Mouse (Mus musculus) midbrain, embryonic 16.5 days (tissue): ENCODE data around the gene Miga1. TPM values are rescaled to one million over a fixed set of nuclear protein-coding genes. Genes with fewer than 3 reads are reported as not detected.
"Not testable (repeated sequence)": the region's sequence is repeated elsewhere in the genome, so short reads cannot be mapped to it uniquely, and the experiment has no call there.

Experiments
- ATAC-seq: fragments of 200-750 bp; cut with Nextera tagmentation; 2 replicates; pipeline ENCODE4 v1.8.0; 2017; ENCODE audit warnings: moderate TSS enrichment
- H3K27ac ChIP-seq: fragments of 300-500 bp; sonication (generic); 2 replicates; pipeline ENCODE4 v1.5.1; 2014; ENCODE audit warnings: mild to moderate bottlenecking, low read length, mixed read lengths
- H3K27me3 ChIP-seq: fragments of 300-500 bp; sonication (generic); 2 replicates; pipeline ENCODE4 v1.6.1; 2014; ENCODE audit warnings: low read depth, low read length, mixed read lengths; ENCODE audit not compliant: control insufficient read depth, insufficient read depth
- H3K36me3 ChIP-seq: fragments of 300-500 bp; sonication (generic); 2 replicates; pipeline ENCODE4 v1.6.1; 2014; ENCODE audit warnings: mild to moderate bottlenecking, low read length, moderate library complexity, mixed read lengths; ENCODE audit not compliant: control insufficient read depth, insufficient read depth
- H3K4me1 ChIP-seq: fragments of 300-500 bp; sonication (generic); 2 replicates; pipeline ENCODE4 v1.6.1; 2014; ENCODE audit warnings: mild to moderate bottlenecking, low read length, mixed read lengths; ENCODE audit not compliant: control insufficient read depth, insufficient read depth
- H3K4me2 ChIP-seq: fragments of 300-500 bp; sonication (generic); 2 replicates; pipeline ENCODE4 v1.6.1; 2014; ENCODE audit warnings: mild to moderate bottlenecking, low read length, mixed read lengths
- H3K4me3 ChIP-seq: fragments of 300-500 bp; sonication (generic); 2 replicates; pipeline ENCODE4 v1.5.1; 2014; ENCODE audit warnings: low read depth, mild to moderate bottlenecking, low read length, moderate library complexity, mixed read lengths
- H3K9ac ChIP-seq: fragments of 300-500 bp; sonication (generic); 2 replicates; pipeline ENCODE4 v1.6.1; 2014; ENCODE audit warnings: low read depth, low read length, mixed read lengths
- H3K9me3 ChIP-seq: fragments of 300-500 bp; sonication (generic); replicated peaks from 2 replicates; pipeline ENCODE4 v1.6.1; 2014; ENCODE audit warnings: mild to moderate bottlenecking, low read length, mixed read lengths; ENCODE audit not compliant: control insufficient read depth, poor library complexity, severe bottlenecking
- WGBS: fragments of 180-500 bp; shearing (Covaris S2); extraction: QIAGEN DNeasy Blood & Tissue Kit; methylation state at CpG from one replicate; pipeline ENCODE4 v1.1.7; 2014; 5-methylcytosine and 5-hydroxymethylcytosine counted together
- polyA plus RNA-seq: library from polyadenylated mRNA; unstranded; fragments of >200 nt; fragmentation: Nextera tagmentation; extraction: Ambion mirVana; gene quantifications from 2 replicates; pipeline ENCODE4 v1.2.1, GENCODE M21; 2015

Miga1 gene
- polyA plus RNA-seq, 1 experiment from 2014 or later, result 19.3 TPM

DNA sequence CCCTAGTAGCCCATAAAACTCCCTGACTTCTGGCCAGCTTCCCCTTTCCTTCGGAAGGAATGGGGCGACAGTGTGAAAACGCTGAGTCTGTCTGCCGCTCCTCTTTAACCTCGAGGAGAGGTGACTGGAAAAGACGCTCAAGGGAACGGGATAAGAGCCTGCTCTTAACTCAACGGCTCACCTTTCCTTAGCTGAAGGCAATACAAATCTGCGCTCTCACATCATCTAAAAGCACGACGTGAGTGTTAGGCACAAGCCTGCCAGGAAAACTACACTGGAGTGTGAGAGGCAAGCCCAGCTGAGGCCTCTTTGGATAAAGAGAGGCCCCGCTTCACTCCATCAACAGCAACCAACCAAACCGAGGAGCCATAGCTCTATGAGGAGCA lies 74.2 kb downstream of the Miga1 start, which contains the start of gene Nexn:
TSS of gene Nexn (minus strand) at position 315 of the 386 bp plus-strand sequence.
- Histone ChIP-seq H3K9ac (peak within 1 kb of the TSS; percentile 67), H3K4me3 (peak within 1 kb of the TSS; percentile 59), H3K27ac (no peak within 1 kb of the TSS), H3K27me3 (peaks cover 12% of the 10 kb centered on the region; the same call in 1 of the 2 replicates), H3K9me3 (no peaks in the 10 kb centered on the region), H3K4me2 (peak within 1 kb of the TSS; percentile 99), H3K36me3 (no peaks in the 10 kb centered on the region), H3K4me1 (peaks cover 12% of the 10 kb centered on the region)
- ATAC-seq, result peak; percentile 52
- WGBS, result 3% methylated on average over 13 of the region's 13 CpGs

DNA sequence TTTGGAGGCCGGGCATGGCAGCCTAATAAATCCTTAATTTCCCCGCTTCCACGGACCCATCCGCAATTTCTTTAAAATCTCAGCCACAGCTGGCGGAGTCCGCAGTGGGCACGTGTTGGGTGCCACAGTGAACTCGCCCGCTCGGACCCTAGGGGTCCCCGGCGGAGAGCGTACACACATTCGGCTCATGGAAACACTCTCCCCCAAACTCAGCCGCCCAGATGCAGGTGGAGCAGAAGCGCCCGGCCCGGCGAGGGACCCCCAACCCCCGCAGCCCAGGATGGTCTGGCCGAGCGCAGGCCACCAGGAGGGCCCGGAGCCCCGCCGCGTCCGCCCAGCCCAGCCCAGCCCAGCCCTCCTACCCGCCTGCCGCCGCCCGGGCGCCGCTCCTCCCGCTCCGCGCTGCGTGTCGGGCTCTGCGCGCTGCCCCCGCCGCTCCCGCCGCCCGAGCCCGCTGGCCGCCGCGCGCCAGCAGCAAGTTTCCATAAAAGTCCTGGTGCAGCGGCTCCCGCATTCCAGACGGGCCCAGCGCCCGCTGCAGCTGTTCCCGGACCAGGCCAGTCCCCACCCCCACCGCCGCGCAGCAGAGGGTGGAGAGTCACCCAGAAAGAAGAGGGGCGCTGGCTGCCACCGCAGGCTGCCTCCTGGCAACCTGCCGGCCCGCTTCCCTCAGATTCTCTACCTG lies 74.7 kb downstream of the Miga1 start:
- Histone ChIP-seq H3K9me3 (no peaks in the 10 kb centered on the region), H3K36me3 (no peaks in the 10 kb centered on the region), H3K9ac (peak overlapping the region; percentile 67), H3K4me3 (peak overlapping the region; percentile 59), H3K27me3 (peaks cover 12% of the 10 kb centered on the region; the same call in 1 of the 2 replicates), H3K4me2 (peak overlapping the region; percentile 99), H3K27ac (no peak overlapping the region), H3K4me1 (peaks cover 12% of the 10 kb centered on the region)
- WGBS, result under 1% methylated on average over 55 of the region's 63 CpGs
- peak; percentile 77 for ATAC-seq

DNA sequence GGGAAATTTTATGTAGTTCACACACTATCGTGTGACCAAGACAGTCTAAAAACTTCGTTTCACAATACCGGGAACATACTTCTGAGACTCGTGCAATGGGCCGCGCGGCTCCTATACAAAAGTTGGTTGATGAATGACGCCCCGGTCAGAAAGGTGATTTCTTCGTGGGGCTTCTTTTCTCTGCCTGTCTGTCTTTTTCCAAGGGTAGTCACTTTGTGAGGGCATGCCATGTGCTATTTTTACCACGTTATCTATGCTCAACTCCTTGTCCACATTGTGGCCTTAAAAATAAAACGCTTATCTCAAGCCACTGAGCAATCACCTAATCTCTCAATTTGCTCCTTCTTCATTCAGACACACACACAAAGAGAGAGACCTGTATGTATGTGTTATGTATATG lies 75.4 kb downstream of the Miga1 start:
- 30% methylated on average over 12 of the region's 12 CpGs for WGBS
- no peak overlapping the region; the same call in 1 of the 2 replicates for H3K4me3 ChIP-seq
- H3K36me3 ChIP-seq, result no peaks in the 10 kb centered on the region
- no peak for ATAC-seq
- no peak overlapping the region for H3K27ac ChIP-seq
- H3K4me1 ChIP-seq, result peaks cover 12% of the 10 kb centered on the region
- H3K9me3 ChIP-seq, result no peaks in the 10 kb centered on the region
- H3K9ac ChIP-seq, result no peak overlapping the region
- peak overlapping the region; percentile 99 for H3K4me2 ChIP-seq
- H3K27me3 ChIP-seq, result peaks cover 12% of the 10 kb centered on the region; the same call in 1 of the 2 replicates

DNA sequence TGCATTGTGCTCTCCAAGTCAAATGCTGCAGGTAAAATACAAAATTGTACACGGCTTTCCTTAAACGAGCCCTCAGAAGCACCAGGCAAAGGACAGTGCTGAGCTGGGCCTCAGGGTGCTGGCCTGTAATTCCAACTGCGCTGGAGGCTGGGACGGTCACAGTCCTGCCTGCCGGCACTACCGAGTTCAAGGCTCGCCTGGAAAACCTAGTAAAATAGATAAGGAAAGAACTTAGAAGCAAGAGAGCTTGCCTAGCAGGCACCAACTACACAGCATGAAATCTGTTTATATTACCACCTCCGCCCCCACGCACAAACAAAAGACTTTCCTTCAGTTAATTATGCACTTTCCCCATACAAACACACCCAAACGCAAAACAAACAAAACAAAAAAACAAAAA lies 75.8 kb downstream of the Miga1 start:
- WGBS, result 56% methylated on average over 10 of the region's 10 CpGs
- H3K4me2 ChIP-seq, result no peak overlapping the region
- peaks cover 12% of the 10 kb centered on the region; the same call in 1 of the 2 replicates for H3K27me3 ChIP-seq

DNA sequence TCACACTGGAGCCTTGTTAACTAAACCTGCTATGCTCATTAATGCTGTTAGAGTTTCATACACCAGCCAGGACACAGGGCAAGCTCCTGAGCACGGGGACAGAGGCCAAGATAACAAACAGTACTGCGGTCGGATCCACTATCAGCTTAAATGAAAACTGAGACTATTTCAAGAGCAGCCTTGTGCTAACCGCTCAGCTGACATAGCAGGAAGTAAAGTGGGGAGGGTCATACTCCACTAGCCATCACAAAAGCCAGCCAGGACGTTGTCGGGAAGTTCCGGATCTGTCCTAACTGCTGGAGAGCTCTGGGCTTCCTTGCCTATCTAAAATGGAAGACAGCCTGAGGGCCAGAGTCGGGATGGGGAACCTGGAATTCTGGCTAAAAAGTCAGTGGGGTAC lies 78.3 kb downstream of the Miga1 start:
- WGBS, result 20% methylated on average over 8 of the region's 8 CpGs
- no peak overlapping the region for H3K4me2 ChIP-seq
- H3K9me3 ChIP-seq, result no peaks in the 10 kb centered on the region
- H3K4me3 ChIP-seq, result no peak overlapping the region
- peaks cover 7% of the 10 kb centered on the region; the same call in 1 of the 2 replicates for H3K27me3 ChIP-seq
- no peak overlapping the region for H3K27ac ChIP-seq
- peaks cover 12% of the 10 kb centered on the region for H3K4me1 ChIP-seq
- ATAC-seq, result no peak
- H3K9ac ChIP-seq, result no peak overlapping the region
- H3K36me3 ChIP-seq, result no peaks in the 10 kb centered on the region

More for the DNA sequence above, 75.8 kb downstream of the Miga1 start:
- Histone ChIP-seq H3K9ac (no peak overlapping the region), H3K27ac (no peak overlapping the region), H3K36me3 (no peaks in the 10 kb centered on the region), H3K4me1 (peaks cover 12% of the 10 kb centered on the region), H3K9me3 (no peaks in the 10 kb centered on the region), H3K4me3 (no peak overlapping the region)
- ATAC-seq, result no peak

DNA sequence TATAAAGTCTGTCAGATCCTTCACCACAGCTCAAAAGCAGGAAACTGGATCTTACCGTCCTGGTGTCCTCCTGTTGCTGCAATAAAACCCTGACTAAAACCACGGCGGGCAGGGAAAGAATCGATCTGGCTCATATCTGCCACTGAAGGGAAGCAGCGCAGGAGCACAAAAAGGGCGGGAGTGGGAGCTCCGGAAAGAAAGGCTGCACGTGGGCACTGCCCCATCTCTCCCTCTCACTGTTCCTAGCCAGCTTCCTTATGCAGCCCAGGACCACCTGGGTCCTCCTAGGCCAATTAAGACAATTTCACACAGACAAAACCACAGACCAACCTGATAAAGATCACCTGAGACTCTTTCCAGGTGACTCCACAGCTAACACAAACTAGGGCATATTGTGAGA lies 78.8 kb downstream of the Miga1 start:
- H3K4me1 ChIP-seq, result peaks cover 12% of the 10 kb centered on the region
- H3K27me3 ChIP-seq, result peaks cover 7% of the 10 kb centered on the region; the same call in 1 of the 2 replicates
- H3K9ac ChIP-seq, result no peak overlapping the region
- no peaks in the 10 kb centered on the region for H3K9me3 ChIP-seq
- ATAC-seq, result no peak
- WGBS, result 52% methylated on average over 8 of the region's 8 CpGs
- no peak overlapping the region for H3K4me2 ChIP-seq
- no peaks in the 10 kb centered on the region for H3K36me3 ChIP-seq
- no peak overlapping the region for H3K27ac ChIP-seq
- H3K4me3 ChIP-seq, result no peak overlapping the region

DNA sequence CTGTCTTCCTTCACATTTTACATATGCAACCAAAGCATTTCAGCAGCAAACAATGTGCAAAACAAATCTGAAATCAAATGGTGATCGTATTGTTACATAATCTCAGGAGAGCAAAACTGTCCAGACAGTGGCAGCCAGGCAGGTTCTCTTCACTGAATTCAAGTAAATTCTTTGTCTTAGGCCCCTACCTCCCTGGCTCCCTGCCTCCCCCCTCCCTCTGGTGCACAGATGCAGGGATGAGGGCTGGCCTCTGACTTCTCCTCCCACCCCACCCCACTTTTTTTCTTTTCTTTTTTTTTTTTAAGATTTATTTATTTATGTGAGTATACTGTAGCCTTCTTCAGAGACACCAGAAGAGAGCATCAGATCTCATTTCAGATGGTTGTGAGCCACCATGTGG lies 79.8 kb downstream of the Miga1 start:
- Histone ChIP-seq H3K9me3 (no peaks in the 10 kb centered on the region), H3K4me3 (no peak overlapping the region), H3K4me2 (no peak overlapping the region), H3K27me3 (peaks cover 7% of the 10 kb centered on the region; the same call in 1 of the 2 replicates), H3K4me1 (peaks cover 6% of the 10 kb centered on the region), H3K27ac (no peak overlapping the region), H3K9ac (no peak overlapping the region), H3K36me3 (no peaks in the 10 kb centered on the region)
- ATAC-seq, result no peak
- WGBS, result 100% methylated on average over 1 of the region's 1 CpGs

DNA sequence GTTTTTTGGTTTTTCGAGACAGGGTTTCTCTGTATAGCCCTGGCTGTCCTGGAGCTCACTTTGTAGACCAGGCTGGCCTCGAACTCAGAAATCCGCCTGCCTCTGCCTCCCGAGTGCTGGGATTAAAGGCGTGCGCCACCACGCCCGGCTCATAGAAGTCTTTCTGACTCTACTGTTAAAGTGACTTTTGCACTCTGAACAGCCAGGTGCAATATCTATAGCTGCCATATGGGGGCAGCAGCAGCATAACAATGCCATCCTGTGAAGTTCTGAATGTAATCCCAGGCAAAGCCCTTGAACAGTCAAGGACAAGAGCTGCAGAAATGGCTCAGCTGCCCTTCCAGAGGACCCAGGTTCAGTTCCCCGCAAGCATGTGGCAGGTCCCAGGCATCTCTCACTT lies 80.8 kb downstream of the Miga1 start:
- not testable (repeated sequence) for ATAC-seq

DNA sequence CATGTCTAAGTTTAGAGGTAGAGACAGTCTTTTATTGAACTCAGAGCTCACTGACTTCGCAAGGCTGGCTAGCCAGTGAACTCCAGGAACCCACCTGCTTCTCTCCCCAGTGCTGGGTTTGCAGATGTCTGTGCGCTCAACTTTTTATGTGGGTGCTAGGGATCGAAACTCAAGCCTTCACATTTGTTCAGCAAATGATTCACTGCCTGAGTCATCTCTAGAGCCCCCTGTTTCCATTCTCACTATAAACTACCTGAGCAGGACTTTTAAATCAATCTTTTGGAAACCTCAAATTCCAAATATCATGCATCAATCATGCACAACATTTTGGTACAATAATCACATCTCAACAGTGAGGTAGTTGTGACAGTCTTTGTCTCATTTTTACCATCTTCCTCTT lies 82.7 kb downstream of the Miga1 start:
- H3K27me3 ChIP-seq, result no peaks in the 10 kb centered on the region; the same call in 1 of the 2 replicates
- WGBS, result 90% methylated on average over 3 of the region's 3 CpGs
- H3K9me3 ChIP-seq, result no peaks in the 10 kb centered on the region

More for the DNA sequence above, 80.8 kb downstream of the Miga1 start:
- not testable (repeated sequence) for H3K36me3 ChIP-seq, H3K4me2 ChIP-seq, H3K27me3 ChIP-seq, H3K4me1 ChIP-seq, H3K9ac ChIP-seq, H3K9me3 ChIP-seq, H3K4me3 ChIP-seq, H3K27ac ChIP-seq
- WGBS, result 47% methylated on average over 8 of the region's 9 CpGs

More for the DNA sequence above, 82.7 kb downstream of the Miga1 start:
- no peak for ATAC-seq
- no peaks in the 10 kb centered on the region for H3K36me3 ChIP-seq
- H3K4me1 ChIP-seq, result no peaks in the 10 kb centered on the region
- H3K27ac ChIP-seq, result no peak overlapping the region
- H3K4me3 ChIP-seq, result no peak overlapping the region
- H3K9ac ChIP-seq, result no peak overlapping the region
- no peak overlapping the region for H3K4me2 ChIP-seq
